Mouse (Mus musculus) liver, adult 2 months (tissue): ENCODE data around the gene Serpina3f.

Source experiments
- CTCF ChIP-seq: fragments of 200-500 bp; IDR thresholded peaks from 2 replicates; pipeline ENCODE4 v1.5.1; 2011; ENCODE audit warnings: low read depth, low read length, control low read depth
- POLR2A ChIP-seq: fragments of 200-500 bp; IDR thresholded peaks from 2 replicates; pipeline ENCODE4 v1.6.1; 2011; ENCODE audit warnings: low read length, control low read depth; ENCODE audit not compliant: insufficient read depth; ENCODE audit errors: extremely low read depth

- no peak for TF ChIP-seq POLR2A
- TF ChIP-seq CTCF, result no peak
Measured at GRCm38 (mm10) chr12:104245595-104245994, 31.3 kb downstream of the Serpina3f start.
